Mouse (Mus musculus): ENCODE results near the gene Ap1g1.

GRCm38 (mm10) chr8:109795166-109795565 is 16.8 kb downstream of the Ap1g1 start:
- TF ChIP-seq CTCF (conservative IDR thresholded peaks at IDR 0.05; ENCODE audit: low read length) (no peak), POU5F1 (IDR thresholded peaks at IDR 0.05; ENCODE audit: borderline replicate concordance, low read length) (no peak)

Data from E14TG2a.4 (cell line).